Mouse (Mus musculus) kidney, adult 18-20 months (tissue): Measurements from ENCODE around the gene Nagk.
"Not testable (repeated sequence)": the region's sequence is repeated elsewhere in the genome, so short reads cannot be mapped to it uniquely, and the experiment has no call there.

Source experiments
- DNase-seq: peaks from one replicate; pipeline ENCODE4 v3.0.0; 2021

The Nagk gene

DNA sequence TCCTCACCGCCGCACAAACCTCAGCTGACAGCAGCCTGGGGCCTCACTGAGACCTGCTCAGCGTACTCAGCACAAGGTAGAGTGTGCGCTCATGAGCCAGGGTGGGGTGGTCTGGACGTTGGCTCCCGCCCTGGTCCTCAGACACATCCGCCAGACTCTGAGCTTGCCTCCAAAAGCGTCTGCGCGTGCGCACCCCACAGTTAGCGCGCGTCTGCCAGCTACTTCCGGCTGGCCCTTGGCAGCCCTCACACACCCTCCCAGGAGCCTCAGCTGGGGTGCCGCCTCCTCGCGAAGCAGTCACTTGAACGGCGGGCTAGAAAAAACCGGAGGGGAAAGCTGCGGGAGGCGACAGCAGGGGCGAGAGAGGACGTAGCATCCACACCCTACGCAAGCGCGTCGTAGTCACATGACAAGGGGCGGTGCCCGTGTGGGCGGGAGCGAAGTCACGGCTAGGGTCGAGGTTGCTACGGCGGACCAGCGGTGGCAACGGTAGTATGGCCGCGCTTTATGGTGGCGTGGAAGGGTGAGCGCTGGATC lies at the start of gene Nagk:
Gene Nagk (plus strand): TSS at position 223 of the 537 bp plus-strand sequence.
- peak; percentile 97 for DNase-seq

DNA sequence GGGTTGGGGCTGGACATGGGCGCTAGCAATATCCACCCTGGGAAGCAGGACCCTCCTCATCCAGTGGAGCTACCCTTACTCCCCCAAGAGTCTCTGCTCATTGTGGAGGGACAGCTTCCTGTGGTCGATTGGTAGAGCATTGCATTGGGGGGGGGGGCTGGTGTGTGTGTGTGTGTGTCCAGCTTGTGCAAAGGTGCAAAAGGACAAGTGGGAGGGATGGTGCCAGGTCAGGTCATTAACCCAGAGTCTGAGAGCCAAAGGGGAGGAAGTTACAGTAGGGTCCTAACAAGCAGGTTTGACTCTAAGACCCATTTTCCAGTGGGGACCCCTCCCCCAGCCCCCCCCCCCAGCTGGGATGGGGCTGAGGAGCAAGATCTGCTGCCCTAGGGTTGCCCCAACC lies 49.3 kb upstream of the Nagk start:
- no peak for DNase-seq

DNA sequence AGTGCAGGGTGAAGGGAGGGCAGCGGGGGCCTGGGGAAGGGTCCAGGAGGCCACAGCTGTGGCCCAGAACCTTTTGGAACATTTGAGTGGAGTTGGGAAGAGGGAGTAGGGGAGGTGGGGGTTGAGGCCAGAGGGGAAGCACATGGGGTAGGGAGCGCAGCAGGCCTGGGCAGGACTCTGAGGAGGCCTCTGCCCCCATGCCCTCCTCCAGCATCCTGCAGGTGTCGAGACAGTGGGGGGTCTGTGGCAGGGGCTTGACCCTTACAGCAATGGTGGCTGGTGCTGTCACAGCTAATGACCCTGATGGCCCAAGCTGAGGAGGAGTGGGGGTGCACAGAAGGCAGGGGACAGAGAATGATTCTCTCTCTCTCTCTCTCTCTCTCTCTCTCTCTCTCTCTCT lies 45.5 kb upstream of the Nagk start:
- DNase-seq, result no peak

DNA sequence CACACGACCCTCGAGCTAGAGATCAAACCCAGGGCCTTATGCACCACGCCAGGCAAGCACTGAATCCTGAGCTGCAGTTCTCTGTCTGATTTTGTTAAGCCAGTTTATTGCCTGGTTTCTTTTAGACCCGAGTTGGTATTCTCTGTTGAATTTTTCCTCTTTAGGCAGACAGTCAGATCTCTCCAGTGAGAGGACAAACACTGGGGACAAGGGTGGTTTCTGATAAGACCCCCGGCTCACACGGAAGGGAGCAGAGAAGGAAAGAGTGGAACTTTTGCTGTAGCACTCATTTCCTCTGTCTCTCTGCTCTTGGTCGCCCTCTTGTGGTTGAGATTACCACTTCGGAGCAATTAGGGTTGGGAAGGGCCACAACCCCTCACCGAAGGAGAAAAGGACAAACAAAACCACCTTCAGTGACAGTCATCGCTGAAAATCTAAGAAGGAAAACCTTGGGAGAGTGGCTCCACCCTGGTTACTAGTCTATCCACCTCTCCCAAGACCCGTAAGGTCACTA lies 44.6 kb upstream of the Nagk start:
- DNase-seq, result peak; percentile 65

DNA sequence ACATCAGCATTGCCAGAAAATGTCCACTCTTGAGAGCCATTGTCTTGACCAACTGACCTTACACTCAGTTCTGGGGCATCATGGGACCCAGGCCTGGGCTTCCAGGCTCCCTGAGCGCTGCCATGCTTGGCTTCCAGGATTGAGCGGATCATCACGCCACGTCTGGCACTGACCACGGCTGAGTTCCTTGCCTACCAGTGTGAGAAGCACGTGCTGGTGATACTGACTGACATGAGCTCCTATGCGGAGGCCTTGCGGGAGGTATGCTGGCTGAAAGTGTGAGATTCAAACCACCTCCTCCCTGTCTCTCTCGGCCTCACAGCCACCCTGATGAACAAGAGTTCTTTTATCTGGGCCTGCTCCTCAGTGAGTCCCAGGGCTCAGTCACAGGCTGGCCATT lies 38.7 kb upstream of the Nagk start:
- DNase-seq, result no peak

DNA sequence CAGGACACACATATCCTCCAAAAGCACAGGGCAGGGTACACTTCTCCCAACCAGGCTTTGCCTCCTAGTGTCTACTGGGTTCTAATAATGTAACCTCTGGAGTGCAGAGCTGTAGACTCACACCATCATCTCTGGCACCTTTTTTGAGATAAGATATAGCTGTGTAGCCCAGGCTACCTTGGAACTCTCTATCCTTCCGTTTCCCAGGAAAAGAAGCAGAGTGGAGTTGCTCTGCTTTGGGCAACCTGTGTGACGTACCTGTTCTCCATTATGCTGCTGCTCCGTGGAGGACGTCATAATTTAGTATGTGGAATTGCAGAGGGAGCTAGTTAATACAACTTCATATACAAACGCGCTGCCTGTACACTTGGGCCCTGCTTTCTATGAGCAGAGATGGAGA lies 32.4 kb upstream of the Nagk start, which contains the start of gene Ankrd53:
Gene Ankrd53 (plus strand): TSS at position 301 of the 400 bp plus-strand sequence.
- DNase-seq, result no peak

DNA sequence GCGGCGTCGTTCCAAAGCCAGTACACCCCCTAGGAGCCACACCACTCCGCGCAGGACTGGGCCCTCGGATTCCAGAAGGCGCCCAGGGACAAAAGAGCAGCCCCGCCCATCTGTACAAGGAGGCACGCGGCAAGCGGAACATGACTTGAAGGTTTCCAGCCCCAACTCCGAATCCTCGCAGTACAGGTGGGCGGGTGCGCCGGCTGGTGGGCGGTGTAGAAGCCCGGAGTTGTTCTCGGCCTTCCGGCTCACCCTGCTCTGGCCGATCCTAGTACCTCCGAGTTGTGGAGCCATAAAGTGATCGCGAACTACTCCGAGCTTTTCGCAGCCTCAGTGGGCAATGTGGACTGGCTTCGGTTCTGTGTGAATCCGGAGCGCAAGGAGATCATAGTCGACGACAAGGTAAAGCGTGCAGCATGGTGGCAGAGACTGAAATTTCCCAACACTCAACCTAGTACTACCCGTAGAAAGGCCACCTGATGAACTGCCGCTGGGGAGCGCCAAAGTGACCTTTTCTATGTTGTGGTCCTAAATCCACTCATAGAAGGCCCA lies 31.8 kb upstream of the Nagk start:
- DNase-seq, result peak; percentile 36

DNA sequence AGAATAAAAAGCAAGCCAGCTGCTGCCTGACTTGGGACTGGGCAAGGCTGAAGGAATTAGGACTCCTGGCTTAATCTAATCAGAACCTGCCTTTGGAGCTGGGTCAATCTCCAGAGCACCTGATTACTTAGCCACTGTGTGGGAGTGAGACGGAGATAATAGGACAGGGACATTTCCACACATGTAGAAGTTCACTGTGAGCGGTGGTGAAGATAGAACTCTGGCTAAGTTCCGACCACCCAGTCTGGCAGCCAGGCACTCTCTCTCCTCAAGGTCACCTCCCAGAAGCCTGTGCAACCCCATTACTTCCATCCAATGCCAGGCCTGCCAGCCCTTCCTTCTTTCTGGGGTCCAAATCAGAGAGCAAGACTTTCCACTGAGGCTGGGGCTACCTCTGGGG lies 27.8 kb upstream of the Nagk start:
- DNase-seq, result no peak

DNA sequence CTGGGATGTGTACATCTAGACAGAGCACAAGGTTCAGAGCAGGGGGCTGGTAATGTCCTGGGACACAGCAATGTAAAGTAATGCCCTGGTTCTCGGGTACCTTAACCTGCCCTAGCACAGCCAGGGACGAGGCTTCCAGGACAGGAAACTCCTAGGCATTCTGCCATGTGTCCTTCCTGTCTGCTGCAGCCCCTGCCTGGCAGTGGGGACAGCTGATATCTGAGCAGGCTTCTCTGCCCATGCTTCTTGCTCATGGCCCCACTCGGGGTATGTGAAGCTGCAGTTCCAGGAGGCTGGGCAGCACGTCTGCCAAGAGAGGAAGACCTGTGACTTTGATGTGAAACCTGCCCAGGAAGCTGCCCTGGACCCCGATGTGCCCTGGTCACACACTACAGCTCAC lies 26.3 kb upstream of the Nagk start:
- DNase-seq, result no peak

DNA sequence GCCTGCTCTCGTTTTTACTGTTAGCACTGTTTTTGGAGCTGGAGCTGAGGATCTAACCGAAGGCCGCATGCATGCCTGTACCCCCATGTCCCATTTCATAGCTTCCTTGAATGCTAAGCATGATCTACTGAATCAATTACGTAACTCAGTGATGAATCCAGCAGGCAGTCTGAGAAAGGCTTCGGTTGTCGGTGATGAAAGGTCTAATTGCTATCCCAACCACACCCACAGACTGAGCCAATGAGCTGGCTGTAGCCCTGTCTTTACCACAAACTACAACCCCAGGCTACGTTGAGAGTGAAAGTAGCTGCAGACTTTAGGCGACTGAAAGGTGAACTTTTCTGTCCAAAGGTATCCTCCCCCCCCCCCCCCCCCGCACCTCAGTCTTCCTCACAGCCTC lies 20.7 kb upstream of the Nagk start:
- DNase-seq, result no peak

DNA sequence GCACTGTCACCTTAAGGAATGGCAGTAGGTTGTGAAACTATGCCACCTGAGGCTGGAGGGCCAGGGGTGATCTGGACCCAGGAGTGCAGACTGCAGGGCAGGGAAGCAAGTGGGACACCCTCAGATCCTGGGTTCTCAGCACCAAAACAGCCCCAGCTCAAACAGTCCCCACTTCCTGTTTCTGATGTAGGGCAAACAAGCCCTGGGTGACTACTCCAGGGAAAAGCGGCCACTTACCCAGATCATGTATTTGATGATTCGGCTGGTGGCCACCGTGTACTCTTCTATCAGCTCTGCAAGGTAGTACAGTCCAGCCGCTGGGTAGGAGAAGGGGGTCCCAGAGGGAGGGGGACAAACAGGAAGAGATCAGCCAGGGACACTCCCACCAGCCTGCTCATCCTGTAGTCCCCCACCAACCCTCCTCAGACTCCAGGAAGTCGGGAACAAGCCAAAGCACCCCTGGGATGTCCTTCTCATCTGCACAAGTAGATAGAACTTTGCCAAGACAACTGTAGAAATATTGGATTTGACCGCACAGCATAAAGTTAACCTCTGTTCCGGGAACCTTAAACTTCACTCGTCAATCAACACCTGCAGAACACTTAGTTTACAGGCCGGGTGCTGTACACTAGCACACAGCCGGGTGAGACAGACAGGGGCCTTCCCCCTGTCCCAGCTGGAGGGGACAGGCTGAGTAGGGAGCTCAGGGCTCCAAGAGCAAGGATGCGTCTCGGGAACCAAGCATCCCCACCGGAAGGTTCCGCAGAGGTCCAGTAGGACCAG lies 19.8 kb upstream of the Nagk start:
- DNase-seq, result peak; percentile 31

DNA sequence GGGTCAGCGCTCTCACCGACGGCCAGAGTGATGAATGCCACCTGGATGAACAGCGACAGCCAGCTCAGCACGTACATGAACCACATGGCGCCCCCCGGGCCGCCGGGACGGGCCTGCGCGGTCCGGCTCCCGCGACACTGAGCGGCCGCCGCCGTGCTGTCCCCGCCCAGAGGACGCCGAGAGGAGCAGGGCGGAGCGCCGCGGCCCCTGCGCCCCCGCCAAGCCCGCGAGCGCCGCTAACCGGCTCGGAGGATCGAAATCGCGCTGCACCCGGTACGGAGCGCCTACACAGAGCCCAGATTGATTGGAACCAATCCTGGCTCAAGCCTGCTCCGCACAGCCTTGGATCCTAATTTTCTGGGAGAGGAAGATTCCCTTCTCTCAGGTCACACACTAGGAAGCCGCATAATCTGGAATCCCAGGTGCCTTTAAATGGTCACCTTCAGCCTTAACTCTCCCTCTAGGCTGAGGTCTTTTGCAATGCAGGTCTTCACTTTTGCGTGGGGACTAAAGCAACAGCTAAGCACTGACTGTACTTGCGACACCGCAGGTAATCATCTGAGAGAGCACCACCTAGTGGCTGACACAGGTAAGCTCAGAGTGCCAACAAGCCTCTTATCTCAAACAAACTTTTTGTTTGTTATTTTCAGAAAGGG lies 19.0 kb upstream of the Nagk start, which contains the start of gene Tex261:
Gene Tex261 (minus strand): TSS at position 176 of the 656 bp plus-strand sequence.
- DNase-seq, result peak; percentile 91

DNA sequence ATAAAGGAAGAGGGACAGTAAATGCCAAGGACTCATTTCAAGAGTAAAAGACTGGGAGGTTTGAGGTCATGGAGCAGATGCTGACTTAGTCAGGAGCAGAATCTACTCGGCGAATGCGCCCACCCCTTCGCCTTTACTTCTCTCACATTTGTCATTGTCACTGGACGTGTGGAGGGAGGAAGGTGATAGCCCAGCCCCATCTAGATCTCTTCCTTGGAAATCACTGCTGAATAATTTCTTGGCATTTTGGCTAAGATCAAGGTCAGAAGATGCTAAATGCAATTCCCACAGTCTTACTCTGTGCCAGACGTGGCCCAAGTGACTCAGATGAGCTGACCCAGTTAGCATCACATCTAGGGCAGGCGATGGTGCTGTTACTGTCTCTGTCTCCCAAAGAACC lies 16.5 kb upstream of the Nagk start:
- DNase-seq, result no peak

DNA sequence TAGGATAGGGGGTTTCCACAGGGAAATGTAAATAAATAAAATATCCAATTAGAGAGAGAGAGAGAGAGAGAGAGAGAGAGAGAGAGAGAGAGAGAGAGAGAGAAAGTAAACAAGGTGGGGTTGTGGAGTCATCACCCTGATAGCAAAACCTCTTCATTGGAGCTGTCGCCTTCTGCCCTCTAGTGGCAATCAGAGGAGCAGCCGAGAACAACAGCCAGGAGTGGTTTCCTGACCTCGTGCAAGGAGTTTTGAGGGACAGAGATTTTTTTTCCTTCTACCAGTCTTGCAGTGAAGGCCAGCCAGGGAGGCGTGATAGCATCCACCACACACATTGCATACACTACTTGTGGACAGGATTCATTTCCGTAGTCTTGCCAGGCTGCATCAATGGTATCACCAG lies 15.8 kb upstream of the Nagk start:
- DNase-seq, result peak; percentile 61

DNA sequence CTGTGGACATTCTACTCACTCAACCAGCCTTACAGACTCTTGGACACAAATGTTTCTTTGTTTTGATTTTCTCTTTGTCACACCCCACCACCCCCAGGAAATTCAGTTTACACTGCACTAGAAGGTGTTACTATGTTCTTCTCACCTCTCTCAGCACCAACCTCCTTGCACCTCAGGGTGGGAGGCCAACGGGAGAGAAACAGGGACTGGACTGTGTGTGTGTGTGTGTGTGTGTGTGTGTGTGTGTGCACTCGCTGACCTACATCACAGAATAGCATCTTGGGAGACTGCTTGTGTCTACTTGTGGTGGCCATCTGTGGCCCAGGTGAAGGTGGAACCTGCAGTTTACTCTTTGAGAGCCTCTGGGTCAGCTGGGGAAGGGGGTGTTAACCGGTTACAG lies 8.4 kb upstream of the Nagk start:
- no peak for DNase-seq

DNA sequence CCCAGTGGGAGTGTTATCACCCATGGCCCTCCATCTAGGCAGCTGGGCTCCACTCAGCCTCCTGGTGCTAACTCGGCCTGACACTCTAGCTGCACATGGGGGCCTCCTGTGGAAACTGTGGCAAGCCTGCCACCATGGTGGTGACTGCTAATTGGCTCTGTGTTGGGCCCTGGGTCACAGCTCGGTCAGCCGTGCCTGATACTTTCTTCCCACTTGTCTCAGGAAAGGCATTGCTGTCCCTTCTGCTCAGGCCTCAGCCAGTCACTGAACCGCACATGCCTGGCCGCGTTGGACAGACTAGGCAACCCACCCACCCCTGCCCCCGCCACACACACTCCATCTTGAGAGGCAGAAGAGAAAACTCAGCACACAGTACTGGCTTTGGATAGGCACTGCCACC lies 6.2 kb upstream of the Nagk start:
- no peak for DNase-seq

DNA sequence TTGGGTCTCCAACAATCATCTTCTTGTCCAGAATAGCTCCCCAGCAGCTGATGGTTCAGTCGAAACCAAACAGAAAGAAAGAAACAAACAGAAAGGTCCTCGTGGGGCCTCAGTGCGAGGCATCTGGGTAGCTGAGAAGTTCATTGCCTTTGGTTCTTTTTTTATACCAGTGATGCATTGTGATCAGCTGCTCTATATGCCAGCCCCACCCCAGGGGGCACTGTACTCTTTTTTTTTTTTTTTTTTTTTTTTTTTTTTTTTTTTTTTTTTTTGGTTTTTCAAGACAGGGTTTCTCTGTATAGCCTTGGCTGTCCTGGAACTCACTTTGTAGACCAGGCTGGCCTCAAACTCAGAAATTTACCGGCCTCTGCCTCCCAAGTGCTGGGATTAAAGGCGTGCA lies 4.2 kb upstream of the Nagk start:
- not testable (repeated sequence) for DNase-seq

DNA sequence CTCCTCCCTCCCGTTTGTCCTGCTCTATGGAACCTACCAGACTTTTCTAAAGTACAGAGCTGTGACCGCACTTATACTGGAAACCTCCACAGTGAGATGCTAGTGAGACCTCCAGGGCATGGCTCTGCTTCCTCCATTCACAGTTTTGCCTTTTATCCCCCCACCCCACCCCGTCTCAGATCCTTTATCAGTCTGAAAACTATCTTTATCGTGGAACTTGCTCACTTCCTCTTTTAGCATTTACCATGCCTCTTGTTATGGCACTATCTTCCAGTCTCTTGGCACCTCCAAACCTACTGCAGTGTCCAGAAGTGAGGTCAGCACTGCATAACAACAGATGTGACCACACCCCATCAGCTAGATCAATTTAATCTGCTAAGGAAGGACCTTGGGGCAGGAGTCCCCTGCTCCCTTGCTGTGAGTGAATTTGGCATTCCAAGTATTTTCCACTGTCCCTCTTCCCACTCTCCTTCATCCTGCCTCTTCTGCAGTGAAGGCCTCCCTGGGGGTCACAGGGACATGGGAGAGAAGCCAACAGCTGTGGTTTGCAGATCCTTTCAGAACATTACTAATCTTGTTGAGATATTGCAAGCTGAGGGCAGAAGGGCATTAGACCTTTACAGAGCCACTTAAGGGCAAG lies 3.4 kb upstream of the Nagk start:
- DNase-seq, result no peak

DNA sequence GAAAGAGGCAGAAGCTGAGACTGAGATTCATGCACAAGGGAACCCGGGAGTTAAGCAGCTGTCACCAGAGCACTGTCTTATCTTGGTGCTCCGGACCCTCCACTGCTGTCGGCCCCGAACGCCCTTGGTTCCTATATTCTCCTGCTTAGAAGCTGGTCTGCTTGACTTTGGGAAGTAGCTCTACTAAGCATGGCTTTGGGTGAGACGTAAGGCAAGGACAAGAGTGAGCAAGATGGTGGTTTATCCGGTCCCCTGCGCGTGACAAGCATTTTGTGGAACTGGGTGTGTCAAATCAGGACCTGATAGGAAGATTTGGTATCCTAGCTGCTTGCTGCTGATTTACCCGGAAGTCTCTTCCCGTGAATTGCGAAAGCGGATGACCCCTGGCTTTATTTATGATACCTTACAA lies 714 bp downstream of the Nagk start:
- DNase-seq, result no peak

DNA sequence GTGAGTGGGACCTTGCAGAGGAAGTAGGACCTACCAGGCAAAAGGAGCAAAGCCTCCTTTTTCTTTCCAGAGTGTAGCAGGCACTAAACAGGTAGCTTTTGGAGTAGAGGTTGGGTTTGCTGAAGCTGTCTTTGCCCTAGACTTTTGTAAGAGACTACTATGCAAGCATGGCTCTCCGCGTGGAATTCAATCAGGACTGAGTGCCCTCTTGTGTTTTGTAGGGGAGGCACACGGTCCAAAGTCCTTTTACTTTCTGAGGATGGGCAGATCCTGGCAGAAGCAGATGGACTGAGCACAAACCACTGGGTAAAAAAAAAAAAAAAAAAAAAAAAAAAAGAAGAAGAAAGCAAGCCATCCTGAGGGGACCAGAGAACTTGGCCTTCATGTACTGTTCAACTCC lies 1.9 kb downstream of the Nagk start:
- peak; percentile 23 for DNase-seq

DNA sequence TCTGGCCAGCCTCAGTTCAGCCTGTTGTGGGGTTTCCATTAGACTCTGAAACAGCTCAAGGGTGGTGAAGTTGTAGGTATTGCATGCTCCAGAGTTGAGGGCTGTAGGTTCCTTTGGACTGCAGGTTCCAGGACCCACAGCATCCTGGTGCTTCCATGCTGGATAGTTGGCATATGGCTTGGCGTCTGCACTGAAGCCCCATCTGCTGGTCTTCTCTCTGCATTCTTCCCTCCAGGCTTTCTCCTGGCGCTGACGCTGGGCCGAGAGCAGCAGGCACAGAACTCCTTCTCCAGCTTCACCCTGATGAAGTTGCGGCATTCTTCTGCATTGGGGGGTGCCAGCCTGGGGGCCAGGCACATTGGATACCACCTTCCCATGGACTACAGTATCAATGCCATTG lies 7.3 kb downstream of the Nagk start:
- no peak for DNase-seq

DNA sequence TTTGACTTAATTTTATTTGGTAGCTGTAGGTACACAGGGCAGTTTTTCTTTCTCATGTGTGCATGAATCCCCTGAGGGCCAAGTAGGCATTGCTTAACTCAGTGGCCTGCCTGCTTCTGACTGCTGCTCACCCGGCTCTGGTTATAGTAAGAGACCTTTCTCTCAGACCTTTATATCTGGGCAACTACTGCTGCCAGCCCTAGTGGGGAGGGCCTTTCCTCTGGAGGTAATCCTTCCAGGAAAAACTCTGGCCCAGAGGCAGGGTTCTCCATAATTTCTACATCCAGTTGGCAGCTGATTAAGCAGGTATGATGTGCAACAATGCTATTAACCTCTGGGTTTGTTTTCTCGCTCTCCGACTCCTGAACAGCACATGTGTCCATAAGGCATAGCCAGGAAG lies 8.1 kb downstream of the Nagk start:
- DNase-seq, result no peak

DNA sequence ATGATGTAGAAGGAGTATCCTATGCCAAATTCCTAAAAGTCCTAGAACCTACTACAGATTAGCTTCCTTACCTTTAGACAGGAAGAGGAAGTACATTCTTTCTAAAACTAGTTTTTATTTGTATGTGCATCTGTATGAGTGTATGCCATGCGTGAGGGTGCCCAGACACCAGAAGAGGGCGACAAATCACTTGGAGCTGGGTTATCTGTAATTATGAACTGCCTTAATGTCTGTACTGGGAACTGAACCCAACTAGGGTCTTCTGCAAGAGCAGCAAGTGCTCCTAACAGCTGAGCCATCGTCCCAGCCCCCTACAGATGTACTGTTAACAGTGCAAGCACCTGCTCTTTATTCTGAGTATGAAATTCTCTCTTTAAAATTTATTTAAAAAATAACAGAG lies 21.0 kb downstream of the Nagk start:
- DNase-seq, result no peak
